Comparison of ENCODE assay signal across 30 mouse cellular contexts in genomic region chr13:103241092-103241491, GRCm38 (mm10).
"Had no signal": no experiment of that assay in that cellular context is flagged by ENCODE, and none has a peak within 500 bp of the region (broad histone marks: within the 10 kb centered on the region; RNA-seq: fewer than 3 reads in every experiment).

No protein-coding gene starts in this region.

- DNase-seq: heart, postnatal 10 days; heart, postnatal 14 days; heart, postnatal 4 days; kidney, adult 11 months; kidney, adult 18-20 months; kidney, adult 2 months; kidney, adult 8-10 months; kidney, adult 9 months; kidney, postnatal 10 days; kidney, postnatal 14 days; kidney, postnatal 25 days; kidney, postnatal 36 days; kidney, postnatal 4 days; layer of hippocampus, adult 9-11 months; layer of hippocampus, postnatal 36 days had no signal

- H3K27ac ChIP-seq: heart, embryonic 13.5 days; heart, embryonic 15.5 days; hindbrain, embryonic 10.5 days; hindbrain, embryonic 12.5 days; hindbrain, embryonic 13.5 days; hindbrain, embryonic 14.5 days; hindbrain, embryonic 15.5 days; hindbrain, postnatal 0 days; intestine, embryonic 15.5 days; kidney, embryonic 15.5 days; kidney, postnatal 0 days; layer of hippocampus, adult 2 months; left cerebral cortex, adult 2 months had no signal

- H3K4me1 ChIP-seq: heart, embryonic 12.5 days; heart, embryonic 13.5 days; heart, embryonic 15.5 days; hindbrain, embryonic 10.5 days; hindbrain, embryonic 12.5 days; hindbrain, embryonic 13.5 days; hindbrain, embryonic 15.5 days; intestine, embryonic 15.5 days had no signal

- H3K4me3 ChIP-seq: heart, embryonic 12.5 days; heart, embryonic 13.5 days; heart, embryonic 15.5 days; hindbrain, embryonic 10.5 days; hindbrain, embryonic 12.5 days; hindbrain, embryonic 13.5 days; hindbrain, embryonic 15.5 days; intestine, embryonic 15.5 days; kidney, embryonic 15.5 days; layer of hippocampus, adult 2 months; left cerebral cortex, adult 2 months had no signal

- H3K36me3 ChIP-seq: heart, embryonic 12.5 days; heart, embryonic 13.5 days; heart, embryonic 15.5 days; hindbrain, embryonic 10.5 days; hindbrain, embryonic 12.5 days; hindbrain, embryonic 13.5 days; hindbrain, embryonic 15.5 days; intestine, embryonic 15.5 days; kidney, embryonic 15.5 days had no signal

- H3K9me3 ChIP-seq: heart, embryonic 12.5 days; heart, embryonic 13.5 days; heart, embryonic 15.5 days; hindbrain, embryonic 10.5 days; hindbrain, embryonic 12.5 days; hindbrain, embryonic 15.5 days; intestine, embryonic 15.5 days; kidney, embryonic 15.5 days had no signal

- H3K27me3 ChIP-seq: heart, embryonic 12.5 days; heart, embryonic 13.5 days; heart, embryonic 15.5 days; hindbrain, embryonic 12.5 days; hindbrain, embryonic 13.5 days; hindbrain, embryonic 15.5 days; intestine, embryonic 15.5 days; kidney, embryonic 15.5 days had no signal

- H3K4me2 ChIP-seq: heart, embryonic 11.5 days; heart, embryonic 12.5 days; heart, embryonic 13.5 days; heart, embryonic 15.5 days; hindbrain, embryonic 12.5 days; hindbrain, embryonic 13.5 days; hindbrain, embryonic 14.5 days; hindbrain, embryonic 15.5 days; intestine, embryonic 15.5 days; kidney, embryonic 15.5 days had no signal
